Mouse (Mus musculus): ENCODE measurements around the gene Atg5. TPM values are rescaled to one million over a fixed set of nuclear protein-coding genes. Genes with fewer than 3 reads are reported as not detected.
"Not testable (repeated sequence)": the region's sequence is repeated elsewhere in the genome, so short reads cannot be mapped to it uniquely, and the experiment has no call there.

The Atg5 gene
- polyA plus RNA-seq (2012; rRNA removed), result 2.0 and 2.5 TPM in 2 replicates

DNA sequence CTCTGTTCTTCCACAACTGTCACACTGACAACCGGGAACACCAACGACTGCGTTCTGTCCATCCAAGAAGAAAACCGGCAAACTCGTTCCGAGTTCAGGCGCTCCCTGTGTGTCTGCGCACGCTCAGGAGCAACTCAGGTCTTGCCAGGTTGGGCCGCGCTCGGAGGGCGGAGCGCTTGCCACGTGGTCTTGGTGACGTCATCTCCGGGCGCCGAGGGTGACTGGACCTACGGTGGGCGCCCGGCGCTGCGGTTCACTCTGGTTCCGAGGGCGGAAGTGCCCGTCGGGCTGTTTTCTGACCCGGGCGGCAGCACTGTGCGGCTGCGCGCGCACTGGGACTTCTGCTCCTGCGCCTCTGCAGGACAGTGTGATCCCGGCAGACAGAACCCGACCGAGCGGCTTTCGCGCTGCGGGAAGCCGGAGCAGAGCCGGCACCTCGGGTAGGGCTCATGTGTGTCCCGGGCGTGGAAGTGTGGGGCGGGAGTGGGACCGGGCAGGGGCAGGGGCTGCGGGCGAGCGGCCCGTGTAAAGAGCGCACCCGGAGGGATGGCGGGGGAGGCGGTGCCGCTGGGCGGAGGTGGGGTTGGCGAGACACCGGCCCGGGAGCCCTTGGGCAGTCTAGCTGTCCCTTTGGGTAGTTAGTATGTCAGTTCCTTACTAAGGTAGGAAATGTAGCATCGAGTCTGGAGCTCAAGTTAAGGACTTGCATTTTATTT is at the start of gene Atg5:
Atg5 (plus strand) TSS at position 214 of the 716 bp plus-strand sequence.
- TF ChIP-seq POLR2A (IDR thresholded peaks at IDR 0.05; ENCODE audit: control insufficient read depth, low read depth, low read length) (peak; percentile 95), CTCF (IDR thresholded peaks at IDR 0.05; ENCODE audit: control insufficient read depth, insufficient read depth, insufficient replicate concordance, low read depth, low read length) (no peak)
- H3K4me1 ChIP-seq (ENCODE audit: control insufficient read depth, insufficient read depth, low read length), result peaks cover 4% of the 10 kb centered on the region
- no peaks in the 10 kb centered on the region for H3K36me3 ChIP-seq (ENCODE audit: control insufficient read depth, insufficient read depth, low read length)
- H3K27ac ChIP-seq (ENCODE audit: control insufficient read depth, insufficient read depth, low read depth, low read length), result peak within 1 kb of the TSS; percentile 88
- H3K27me3 ChIP-seq (ENCODE audit: control insufficient read depth, insufficient read depth, low read length), result no peaks in the 10 kb centered on the region
- peak within 1 kb of the TSS; percentile 94 for H3K4me3 ChIP-seq (ENCODE audit: control insufficient read depth, low read depth, low read length)

DNA sequence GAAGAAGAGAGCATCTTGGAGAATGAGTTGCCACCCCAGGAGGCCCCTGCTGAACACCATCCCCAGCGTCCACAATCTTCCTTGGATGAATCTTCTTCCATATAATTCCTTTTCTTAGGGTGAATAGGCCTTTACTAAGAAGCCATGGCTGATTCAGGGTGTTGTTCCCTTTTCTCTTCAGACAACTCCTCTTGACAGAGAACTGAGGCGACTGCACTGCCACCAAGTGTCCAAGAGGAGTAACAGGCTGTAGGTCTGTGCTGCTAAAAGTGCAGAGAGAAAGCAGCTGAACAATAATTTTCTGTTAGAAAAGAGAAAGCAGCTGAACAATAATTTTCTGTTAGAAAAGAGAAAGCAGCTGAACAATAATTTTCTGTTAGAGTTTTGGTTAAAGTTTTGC is 49.1 kb upstream of the Atg5 start:
- H3K27ac ChIP-seq (ENCODE audit: control insufficient read depth, insufficient read depth, low read depth, low read length); H3K4me3 ChIP-seq (ENCODE audit: control insufficient read depth, low read depth, low read length); H3K36me3 ChIP-seq (ENCODE audit: control insufficient read depth, insufficient read depth, low read length); H3K4me1 ChIP-seq (ENCODE audit: control insufficient read depth, insufficient read depth, low read length); H3K27me3 ChIP-seq (ENCODE audit: control insufficient read depth, insufficient read depth, low read length): not testable (repeated sequence)

DNA sequence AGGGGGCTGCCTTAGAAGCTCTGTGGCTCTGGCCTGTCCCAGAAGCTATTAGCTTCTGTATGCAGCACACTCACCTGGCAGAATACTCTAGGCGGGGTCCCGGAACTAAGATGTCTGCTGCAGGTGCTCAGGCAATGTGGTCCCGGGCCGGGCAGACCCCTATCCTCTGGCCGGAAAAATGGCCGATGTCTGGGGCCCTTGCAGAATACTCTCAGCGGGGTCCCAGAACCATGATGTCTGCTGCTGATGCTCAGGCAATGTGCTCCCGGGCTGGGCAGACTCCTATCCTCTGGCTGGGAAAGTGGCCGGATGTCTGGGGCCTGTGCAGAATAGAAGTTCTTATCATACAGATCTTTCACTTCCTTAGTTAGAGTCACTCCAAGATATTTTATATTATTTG is 43.8 kb upstream of the Atg5 start:
- H3K27me3 ChIP-seq (ENCODE audit: control insufficient read depth, insufficient read depth, low read length), result no peaks in the 10 kb centered on the region
- no peak overlapping the region for H3K4me3 ChIP-seq (ENCODE audit: control insufficient read depth, low read depth, low read length)
- no peak overlapping the region for H3K27ac ChIP-seq (ENCODE audit: control insufficient read depth, insufficient read depth, low read depth, low read length)
- H3K4me1 ChIP-seq (ENCODE audit: control insufficient read depth, insufficient read depth, low read length), result no peaks in the 10 kb centered on the region; the same call in 1 of the 2 replicates
- TF ChIP-seq CTCF (IDR thresholded peaks at IDR 0.05; ENCODE audit: control insufficient read depth, insufficient read depth, insufficient replicate concordance, low read depth, low read length), result no peak
- TF ChIP-seq POLR2A (IDR thresholded peaks at IDR 0.05; ENCODE audit: control insufficient read depth, low read depth, low read length), result no peak
- H3K36me3 ChIP-seq (ENCODE audit: control insufficient read depth, insufficient read depth, low read length), result no peaks in the 10 kb centered on the region

DNA sequence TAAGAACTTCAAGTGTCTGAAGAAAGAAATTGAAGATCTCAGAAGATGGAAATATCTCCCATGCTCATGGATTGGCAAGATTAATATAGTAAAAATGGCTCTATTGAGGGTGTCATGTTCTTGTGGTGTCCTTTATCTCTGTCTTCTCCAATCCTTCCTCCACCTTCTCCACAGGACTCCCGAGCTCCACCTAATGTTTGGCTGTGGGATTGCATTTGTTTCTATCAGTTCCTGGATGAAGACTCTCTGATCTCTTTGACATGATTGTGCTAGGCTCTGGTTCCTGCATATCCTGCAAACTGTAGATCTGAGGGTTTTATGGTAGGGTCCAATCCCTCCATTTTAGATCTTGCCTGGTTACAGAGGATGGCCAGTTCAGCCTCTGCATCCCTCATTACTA is 34.8 kb upstream of the Atg5 start:
- not testable (repeated sequence) for H3K27me3 ChIP-seq (ENCODE audit: control insufficient read depth, insufficient read depth, low read length); H3K4me1 ChIP-seq (ENCODE audit: control insufficient read depth, insufficient read depth, low read length); H3K36me3 ChIP-seq (ENCODE audit: control insufficient read depth, insufficient read depth, low read length); H3K4me3 ChIP-seq (ENCODE audit: control insufficient read depth, low read depth, low read length); H3K27ac ChIP-seq (ENCODE audit: control insufficient read depth, insufficient read depth, low read depth, low read length)

DNA sequence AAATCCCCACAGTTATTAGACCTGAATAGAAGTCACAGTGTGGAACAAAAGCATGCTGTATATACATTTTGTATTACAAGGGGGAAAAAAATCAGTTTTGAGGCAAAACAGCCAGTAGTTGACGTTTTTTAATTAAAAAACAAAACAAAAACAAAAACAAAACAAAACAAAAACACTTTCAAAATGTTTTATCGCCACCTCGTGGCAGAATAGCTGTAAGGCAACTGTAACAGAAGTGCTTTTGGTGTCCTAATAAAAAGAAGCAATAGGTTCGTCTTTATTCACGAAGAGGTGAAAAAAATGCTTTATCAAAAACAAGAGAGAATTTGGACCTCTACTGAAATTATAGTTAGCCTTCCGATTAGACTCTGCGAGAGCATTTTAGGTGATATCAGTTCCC is 32.9 kb upstream of the Atg5 start:
- H3K4me1 ChIP-seq (ENCODE audit: control insufficient read depth, insufficient read depth, low read length); H3K27me3 ChIP-seq (ENCODE audit: control insufficient read depth, insufficient read depth, low read length): not testable (repeated sequence)

DNA sequence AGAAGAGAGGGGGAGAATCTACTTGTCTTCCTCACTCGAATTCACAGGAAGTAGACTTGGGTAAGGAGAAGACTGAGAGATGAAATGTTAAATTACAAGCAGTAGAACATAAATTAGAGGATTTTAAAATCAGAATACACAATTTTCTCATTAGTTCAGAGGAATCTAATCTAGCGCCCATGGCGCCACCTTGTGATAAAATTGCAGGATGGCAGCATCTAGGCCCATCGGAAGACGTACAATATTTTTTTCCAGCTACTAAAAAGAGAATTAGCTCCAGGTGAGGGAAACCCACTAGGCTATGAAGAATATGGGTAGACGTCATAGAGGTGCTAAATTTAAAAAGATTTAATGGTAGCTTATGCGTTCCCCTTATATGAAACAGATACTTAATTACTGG is 11.5 kb upstream of the Atg5 start:
- H3K27me3 ChIP-seq (ENCODE audit: control insufficient read depth, insufficient read depth, low read length), result no peaks in the 10 kb centered on the region
- no peaks in the 10 kb centered on the region for H3K4me1 ChIP-seq (ENCODE audit: control insufficient read depth, insufficient read depth, low read length)
- no peak for TF ChIP-seq POLR2A (IDR thresholded peaks at IDR 0.05; ENCODE audit: control insufficient read depth, low read depth, low read length)
- no peak for TF ChIP-seq CTCF (IDR thresholded peaks at IDR 0.05; ENCODE audit: control insufficient read depth, insufficient read depth, insufficient replicate concordance, low read depth, low read length)
- H3K4me3 ChIP-seq (ENCODE audit: control insufficient read depth, low read depth, low read length), result no peak overlapping the region
- H3K36me3 ChIP-seq (ENCODE audit: control insufficient read depth, insufficient read depth, low read length), result no peaks in the 10 kb centered on the region
- no peak overlapping the region for H3K27ac ChIP-seq (ENCODE audit: control insufficient read depth, insufficient read depth, low read depth, low read length)

More for the DNA sequence above, 32.9 kb upstream of the Atg5 start:
- H3K27ac ChIP-seq (ENCODE audit: control insufficient read depth, insufficient read depth, low read depth, low read length); H3K4me3 ChIP-seq (ENCODE audit: control insufficient read depth, low read depth, low read length); H3K36me3 ChIP-seq (ENCODE audit: control insufficient read depth, insufficient read depth, low read length): not testable (repeated sequence)

DNA sequence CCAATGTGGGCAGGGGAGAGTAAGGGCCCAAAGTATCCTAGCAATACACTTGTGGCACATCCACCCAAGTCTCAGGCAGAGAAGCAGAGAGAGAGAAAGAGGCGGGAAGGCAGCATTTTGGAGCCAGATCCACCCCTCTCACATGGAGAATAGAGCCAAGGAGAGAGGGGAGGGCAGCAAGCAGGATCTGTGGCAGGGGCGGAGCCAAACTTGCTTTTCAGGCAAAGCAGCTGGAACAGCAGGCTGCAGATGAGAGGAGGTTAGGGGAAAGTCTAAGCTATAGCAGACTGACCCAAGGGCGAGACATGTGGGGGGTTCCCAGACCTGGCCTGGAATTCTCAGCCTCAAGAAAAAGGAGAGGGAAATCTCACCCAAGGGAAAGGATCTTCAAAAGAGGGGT is 2.3 kb upstream of the Atg5 start:
- Histone ChIP-seq H3K4me1 (ENCODE audit: control insufficient read depth, insufficient read depth, low read length) (peaks cover 4% of the 10 kb centered on the region), H3K27ac (ENCODE audit: control insufficient read depth, insufficient read depth, low read depth, low read length) (no peak overlapping the region), H3K4me3 (ENCODE audit: control insufficient read depth, low read depth, low read length) (peak overlapping the region; percentile 7; the same call in 1 of the 2 replicates), H3K27me3 (ENCODE audit: control insufficient read depth, insufficient read depth, low read length) (no peaks in the 10 kb centered on the region), H3K36me3 (ENCODE audit: control insufficient read depth, insufficient read depth, low read length) (no peaks in the 10 kb centered on the region)
- TF ChIP-seq CTCF (IDR thresholded peaks at IDR 0.05; ENCODE audit: control insufficient read depth, insufficient read depth, insufficient replicate concordance, low read depth, low read length) (no peak), POLR2A (IDR thresholded peaks at IDR 0.05; ENCODE audit: control insufficient read depth, low read depth, low read length) (no peak)

DNA sequence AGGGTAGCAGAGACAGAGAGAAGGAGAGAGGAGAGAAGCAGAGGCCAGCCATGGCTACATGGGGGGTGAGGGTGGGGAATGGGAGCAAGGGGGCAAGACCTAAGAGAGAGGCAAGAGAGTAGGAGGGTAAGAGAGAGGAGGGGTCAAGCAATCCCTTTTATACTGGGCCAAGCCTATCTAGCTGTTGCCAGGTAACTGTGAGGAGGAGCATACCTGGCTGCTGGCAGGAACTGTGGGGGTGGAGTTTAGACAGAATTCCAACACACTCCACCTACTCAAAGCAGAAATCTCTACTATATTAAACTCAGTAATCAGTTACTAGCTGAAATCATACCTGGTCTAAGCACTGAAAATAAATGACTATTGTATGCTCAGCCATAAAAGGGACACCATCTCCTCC is 1.6 kb upstream of the Atg5 start:
- no peaks in the 10 kb centered on the region for H3K36me3 ChIP-seq (ENCODE audit: control insufficient read depth, insufficient read depth, low read length)
- no peaks in the 10 kb centered on the region for H3K27me3 ChIP-seq (ENCODE audit: control insufficient read depth, insufficient read depth, low read length)
- no peak for TF ChIP-seq POLR2A (IDR thresholded peaks at IDR 0.05; ENCODE audit: control insufficient read depth, low read depth, low read length)
- no peak for TF ChIP-seq CTCF (IDR thresholded peaks at IDR 0.05; ENCODE audit: control insufficient read depth, insufficient read depth, insufficient replicate concordance, low read depth, low read length)
- H3K4me3 ChIP-seq (ENCODE audit: control insufficient read depth, low read depth, low read length), result peak overlapping the region; percentile 94; the same call in 1 of the 2 replicates
- peak overlapping the region; percentile 29; the same call in 1 of the 2 replicates for H3K27ac ChIP-seq (ENCODE audit: control insufficient read depth, insufficient read depth, low read depth, low read length)
- peaks cover 4% of the 10 kb centered on the region for H3K4me1 ChIP-seq (ENCODE audit: control insufficient read depth, insufficient read depth, low read length)

All from testis, adult 2 months (tissue).